Mouse (Mus musculus) gastrocnemius, postnatal 10 days (tissue): ENCODE measurements around the gene Trabd2b. TPM values are rescaled to one million over a fixed set of nuclear protein-coding genes. Genes with fewer than 3 reads are reported as not detected.
A peak's percentile ranks its signal among the peaks of the same experiment; 100 is the strongest.

Experiments used
- DNase-seq: peaks from one replicate; pipeline ENCODE4 v3.0.0; 2021; ENCODE audit warnings: mixed read lengths
- total RNA-seq, 2 experiments: library from RNA; stranded (reverse); gene quantifications; 2 replicates each; pipeline ENCODE4 v1.2.3; 2021

Gene Trabd2b
- total RNA-seq, 2 experiments from 2014 or later = 2.7 to 2.8 TPM

DNA sequence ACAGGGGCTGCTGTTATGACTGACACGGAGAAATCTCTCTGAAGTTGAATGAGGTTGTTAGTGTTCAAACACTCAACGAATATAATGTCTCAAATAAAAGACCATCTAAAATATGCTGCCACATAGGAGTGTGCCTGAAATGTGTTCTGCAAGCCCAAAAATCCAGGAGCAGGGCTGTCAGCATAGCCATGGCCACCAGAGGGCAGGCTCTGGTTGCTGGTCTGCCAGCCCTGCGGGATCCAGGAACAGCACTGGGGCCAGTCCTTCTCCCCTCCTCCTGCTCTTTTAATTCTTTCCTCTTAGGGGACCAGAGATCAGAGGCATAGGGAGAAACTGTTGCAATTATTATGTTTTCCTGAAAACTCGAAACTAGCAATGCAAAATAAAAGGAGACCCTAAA lies 241.2 kb downstream of the Trabd2b start:
- peak; percentile 81 for DNase-seq

DNA sequence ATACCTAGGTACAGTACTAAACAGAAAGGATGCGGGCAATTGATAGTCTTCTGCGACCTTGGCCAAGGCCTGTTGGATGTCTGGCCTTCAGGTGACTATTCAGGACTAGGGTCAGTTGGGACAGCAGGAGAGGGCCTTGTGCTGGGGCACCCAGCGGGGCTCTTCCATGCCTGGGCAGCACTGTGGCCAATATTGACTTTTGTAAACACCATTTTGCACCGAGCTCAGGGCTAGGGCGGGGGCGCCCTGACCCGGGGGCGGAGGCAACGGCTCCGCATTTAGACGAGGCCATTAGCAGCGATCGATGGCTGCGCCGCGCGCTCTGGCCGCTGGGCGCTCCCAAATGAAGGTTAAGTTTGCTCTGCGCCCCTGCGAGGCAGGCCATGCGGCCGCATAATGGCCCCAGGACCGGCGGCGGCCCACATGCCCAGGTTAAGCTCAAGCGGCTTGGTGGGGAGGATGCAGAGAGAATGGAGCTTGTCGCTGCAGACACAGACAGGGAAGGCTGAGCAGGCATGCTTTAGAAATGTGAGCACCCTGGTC lies 242.1 kb downstream of the Trabd2b start:
- no peak for DNase-seq

DNA sequence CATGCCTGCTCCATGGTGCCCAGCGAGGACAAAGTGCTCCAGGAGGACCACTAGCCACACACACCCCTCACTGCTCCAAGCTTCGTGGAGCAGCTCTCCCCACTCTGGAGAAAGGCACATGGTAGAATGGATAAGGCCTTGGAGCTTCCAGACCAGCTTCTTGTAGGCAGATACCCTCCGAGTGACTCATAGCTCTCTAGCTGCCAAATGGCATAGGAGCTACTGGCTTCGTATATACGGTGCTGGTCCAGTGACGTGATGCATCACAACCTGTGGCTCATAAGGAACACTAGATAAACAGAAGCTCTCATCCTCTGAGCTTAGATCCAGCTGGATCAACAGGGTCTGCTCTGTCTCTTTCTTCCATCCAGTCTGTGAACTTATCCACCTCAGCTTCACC lies 244.0 kb downstream of the Trabd2b start:
- no peak for DNase-seq

DNA sequence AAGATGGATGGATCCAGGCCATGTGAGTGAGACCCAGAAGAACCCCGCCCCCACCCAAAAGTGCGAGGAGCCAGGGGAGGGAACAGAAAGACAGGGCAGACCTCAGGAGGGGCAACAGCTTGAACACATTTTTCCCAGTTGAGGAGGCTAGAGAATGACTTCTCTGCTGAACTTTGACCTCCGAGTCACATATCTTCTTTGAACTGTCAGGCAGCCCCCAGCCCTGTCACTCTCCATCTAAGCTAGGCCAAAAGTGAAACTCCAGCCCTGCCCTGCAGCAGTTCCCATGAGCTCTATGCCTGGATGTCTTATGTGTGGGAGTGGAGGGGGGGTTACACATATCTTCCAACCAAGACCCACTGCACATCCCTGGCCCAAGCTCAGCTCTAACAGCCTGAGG lies 244.5 kb downstream of the Trabd2b start:
- no peak for DNase-seq

DNA sequence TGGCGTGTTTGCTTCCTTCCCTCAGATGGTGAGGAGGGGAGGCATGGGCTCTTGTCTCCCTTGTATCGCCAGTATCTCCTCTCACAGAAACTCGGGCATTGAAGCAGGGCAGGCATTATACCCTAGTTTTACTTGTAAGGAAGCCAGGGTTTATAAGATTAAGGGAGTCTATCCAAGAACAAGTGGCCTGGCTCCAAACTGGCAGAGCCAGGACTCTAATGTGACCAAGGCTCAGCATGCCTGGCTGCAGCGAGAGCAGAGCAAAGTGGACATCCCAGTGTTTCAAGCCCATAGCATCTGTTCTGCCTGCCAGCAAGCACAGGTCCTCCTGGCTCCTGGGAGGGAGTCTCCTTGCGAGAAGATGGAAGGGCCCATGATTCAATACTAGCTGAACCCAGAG lies 245.1 kb downstream of the Trabd2b start:
- no peak for DNase-seq

DNA sequence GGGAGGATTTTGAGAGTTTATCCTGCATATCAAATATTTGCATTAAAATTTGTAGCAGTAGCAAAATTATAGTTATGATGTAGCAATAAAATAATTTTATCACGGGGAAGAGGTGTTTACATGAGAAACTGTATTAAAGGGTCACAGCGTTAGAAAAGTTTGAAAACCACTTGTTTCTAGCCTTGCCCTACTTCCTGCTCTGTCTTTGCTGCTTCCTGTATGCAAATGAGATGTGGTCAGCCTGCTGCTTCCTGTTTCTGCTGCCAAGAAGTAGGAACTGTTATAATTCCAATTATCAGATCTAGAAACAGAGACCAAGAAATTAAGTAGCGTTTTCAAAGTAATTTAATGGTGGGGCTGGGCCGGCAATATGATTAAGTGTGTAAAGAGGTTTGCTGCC lies 245.9 kb downstream of the Trabd2b start:
- DNase-seq = no peak

DNA sequence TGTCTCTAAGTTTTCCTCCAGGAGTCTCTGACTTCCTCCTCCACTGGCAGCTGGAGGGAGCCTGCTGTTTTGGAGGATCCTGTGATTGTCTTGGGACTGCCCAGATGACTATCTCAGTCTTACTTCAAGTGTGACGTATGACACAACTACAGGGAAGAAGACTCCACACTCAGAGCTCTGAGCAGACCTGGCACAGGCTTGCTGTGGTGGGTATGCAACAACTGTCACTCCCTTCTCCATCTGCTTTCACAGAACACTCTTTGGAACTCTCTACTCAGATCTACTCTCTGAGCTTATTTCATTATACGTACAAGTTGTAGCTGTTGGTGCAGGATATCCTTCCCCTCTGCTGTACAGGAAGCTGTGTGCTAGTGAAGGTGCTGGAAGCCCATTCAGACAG lies 251.4 kb downstream of the Trabd2b start:
- DNase-seq = no peak

DNA sequence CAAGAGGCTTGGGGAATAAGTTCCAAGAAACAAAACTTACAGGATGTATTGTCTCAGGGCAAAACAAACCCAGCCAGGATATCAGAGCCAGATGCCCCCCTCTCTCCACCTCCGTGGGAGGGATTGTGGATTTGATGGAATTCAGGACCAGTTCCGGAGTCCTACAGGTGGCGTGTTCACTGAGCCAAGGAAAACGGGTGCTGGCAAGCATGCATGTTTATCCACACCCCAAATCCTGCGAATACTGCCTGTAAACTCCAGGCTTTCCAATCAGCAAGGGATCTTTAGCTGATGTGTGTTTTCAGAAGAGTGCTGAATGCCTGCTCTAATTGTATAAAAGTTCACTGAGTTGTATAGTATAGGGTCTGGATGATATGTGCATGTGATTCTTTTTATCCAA lies 253.4 kb downstream of the Trabd2b start:
- no peak for DNase-seq

DNA sequence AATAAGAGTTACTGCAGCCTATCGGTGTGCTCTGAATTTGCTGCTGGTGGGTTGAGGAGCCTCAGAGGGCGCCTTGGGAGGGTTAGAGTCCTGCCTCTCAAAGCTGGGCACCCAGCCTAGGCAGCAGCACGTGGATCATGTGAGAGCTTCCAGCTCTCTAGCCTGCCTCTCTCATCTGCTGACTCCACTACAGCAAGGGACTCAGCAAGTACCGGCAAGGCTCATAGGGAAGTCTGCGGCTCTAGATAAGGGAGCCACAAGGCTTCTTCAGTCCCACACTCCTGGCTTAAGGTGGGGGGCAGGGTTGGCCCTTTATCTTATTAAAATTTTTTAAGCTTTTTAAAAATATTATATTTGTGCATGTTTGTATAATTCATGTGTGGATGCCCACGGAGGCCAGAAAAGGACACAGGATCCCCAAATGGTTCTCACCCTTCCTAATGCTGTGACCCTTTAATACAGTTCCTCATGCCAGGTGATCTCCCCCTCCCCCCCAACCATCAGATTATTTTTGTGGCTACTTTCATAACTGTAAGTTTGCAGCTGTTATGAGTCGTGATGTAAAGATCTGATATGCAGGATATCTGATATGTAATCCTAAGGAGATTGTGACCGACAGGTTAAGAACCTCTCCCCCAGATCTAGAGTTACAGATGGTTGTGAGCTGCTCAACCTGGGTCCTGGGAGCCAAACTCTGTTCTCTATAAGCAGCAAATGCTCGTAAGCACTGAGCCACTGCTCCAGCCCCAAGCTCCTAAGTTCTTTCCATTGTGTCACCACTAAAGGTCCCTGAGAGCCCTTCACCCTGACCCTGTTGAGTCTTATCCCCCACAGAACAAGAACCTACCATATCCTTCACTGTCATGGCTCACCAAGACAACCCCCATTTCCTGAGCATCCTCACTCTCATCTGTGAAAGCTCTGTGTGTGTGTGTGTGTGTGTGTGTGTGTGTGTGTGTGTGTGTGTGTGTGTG lies 257.8 kb downstream of the Trabd2b start:
- DNase-seq = no peak

Other genes with a start within 250 kb of the Trabd2b start
- not detected for gene Skint11, start 243.3 kb upstream of the Trabd2b start, total RNA-seq